Mouse (Mus musculus): Measurements from ENCODE around the gene Eif3m.
A peak's percentile ranks its signal among the peaks of the same experiment; 100 is the strongest.

The Eif3m gene

DNA sequence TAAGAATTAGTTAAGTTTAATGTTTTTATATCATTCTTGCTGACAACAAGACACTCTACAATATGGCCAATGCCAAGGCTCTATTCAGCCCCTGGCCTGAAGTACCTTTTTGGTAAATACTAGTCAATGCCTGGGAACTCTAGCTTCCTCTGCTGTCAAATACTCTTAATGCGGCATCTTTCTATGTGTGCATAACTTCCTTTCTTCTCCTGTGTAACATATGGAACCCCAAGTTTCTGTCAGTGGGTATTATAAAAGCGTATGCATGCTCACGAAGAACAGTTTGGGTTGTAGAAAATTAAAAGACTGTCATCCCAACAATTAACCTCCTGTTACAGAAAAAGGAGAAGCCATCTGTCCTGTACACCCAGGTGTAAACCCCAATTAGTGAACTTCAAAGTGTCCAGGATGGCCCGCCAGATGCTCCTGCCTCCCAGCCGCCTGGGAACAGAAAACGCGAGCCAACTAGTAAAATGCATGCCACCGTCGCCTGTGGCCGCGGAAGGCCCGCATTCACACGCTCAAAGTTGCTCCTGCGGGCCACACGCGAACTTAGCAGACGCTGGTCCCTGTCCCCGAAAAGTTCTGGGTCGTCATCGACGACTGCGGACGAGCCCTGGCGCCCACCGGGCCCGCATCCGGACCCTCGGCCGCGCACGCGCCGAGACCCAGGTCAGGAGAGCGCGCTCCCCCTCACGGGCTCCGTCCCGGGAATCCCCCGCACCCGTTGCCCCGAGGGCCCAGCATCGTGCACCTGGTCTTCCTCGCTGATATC lies 501 bp downstream of the Eif3m start:
- no peak for DNase-seq (ENCODE audit: extremely low spot score)

DNA sequence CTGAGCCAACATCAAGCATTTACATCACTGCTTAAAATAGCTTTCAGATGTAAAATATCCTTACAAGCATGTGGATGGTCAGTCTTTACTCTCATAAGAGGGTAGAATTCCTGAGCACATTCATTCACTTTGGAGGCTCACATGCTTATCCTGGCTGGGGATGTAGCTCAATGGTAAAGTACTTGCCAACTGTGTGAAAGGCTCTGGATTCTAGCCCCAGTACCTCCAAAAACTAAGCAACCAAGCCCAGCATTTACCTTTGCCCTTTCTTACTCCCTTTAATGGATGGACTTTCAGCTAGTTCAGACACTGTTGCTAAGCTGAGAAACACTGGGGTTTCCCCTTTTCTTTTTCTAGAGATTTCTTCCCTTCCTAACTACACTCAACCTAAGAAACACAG lies 9.6 kb downstream of the Eif3m start:
- DNase-seq (ENCODE audit: extremely low spot score), result no peak

DNA sequence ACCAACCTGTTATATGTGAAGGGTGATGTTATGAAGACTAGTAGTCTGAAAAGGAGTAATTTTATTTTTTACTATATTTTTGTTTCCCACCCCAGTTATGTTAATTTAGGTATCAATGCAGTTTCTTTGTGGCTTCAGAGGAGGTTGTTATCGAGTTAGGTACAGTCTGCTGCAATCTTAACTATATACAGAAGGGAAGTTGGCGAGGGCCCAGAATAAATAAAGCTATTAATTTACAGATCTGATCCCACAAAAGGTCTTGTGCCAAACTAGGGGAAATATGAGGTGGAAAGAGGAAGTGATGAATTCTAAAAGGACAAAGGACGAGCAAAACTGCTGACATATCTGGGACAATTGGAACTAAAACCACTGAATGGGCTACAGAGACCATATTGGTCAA lies 20.7 kb downstream of the Eif3m start:
- no peak for DNase-seq (ENCODE audit: extremely low spot score)

GRCm38 (mm10) chr2:104994436-104994835 lies 22.4 kb downstream of the Eif3m start:
- DNase-seq (ENCODE audit: extremely low spot score), result no peak

DNA sequence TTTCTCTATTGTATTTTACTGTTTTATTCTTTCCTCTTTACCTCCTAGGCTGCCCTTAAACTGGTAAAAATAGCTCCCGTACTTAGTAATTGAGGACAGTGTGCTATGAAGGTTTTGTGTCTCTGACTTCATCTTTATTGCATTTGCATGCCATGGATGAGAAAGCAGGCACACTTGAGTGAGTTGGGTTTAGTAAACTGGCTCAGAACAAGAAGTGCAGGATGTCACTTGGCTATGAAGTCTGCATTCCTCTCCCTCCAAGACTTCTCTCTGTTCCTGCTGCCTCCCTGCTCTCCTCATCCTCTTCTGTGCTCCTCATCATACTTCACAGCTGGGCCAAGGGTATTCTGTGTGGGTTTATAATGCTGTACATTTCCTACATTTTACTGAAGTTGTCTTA lies 27.9 kb downstream of the Eif3m start:
- no peak for DNase-seq (ENCODE audit: extremely low spot score)

- DNase-seq (ENCODE audit: extremely low spot score), result no peak
These were observed 31.1 kb downstream of the Eif3m start for GRCm38 (mm10) chr2:104985796-104986195.

GRCm38 (mm10) chr2:104981712-104982111 lies 35.2 kb downstream of the Eif3m start:
- peak; percentile 13 for DNase-seq (ENCODE audit: extremely low spot score)

DNA sequence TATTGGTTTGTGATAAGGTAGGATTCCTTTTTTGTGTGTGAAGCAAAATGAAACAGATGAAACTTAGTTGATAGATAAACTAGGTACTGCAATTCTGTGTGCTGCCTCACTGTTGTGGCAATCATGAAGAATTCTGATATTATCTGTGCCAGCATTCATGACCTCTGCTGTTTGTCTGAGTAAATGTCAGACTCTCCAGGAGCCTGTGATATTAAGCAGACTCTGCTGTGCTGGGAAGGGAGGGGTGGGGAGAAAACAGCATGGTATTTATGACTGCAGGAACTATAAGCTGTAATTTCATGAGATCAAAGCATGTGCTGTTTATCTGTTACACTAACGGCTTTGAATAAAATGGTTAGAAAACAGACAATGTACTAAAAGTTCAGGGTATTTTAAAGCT lies 52.4 kb downstream of the Eif3m start:
- DNase-seq (ENCODE audit: extremely low spot score), result peak; percentile 14

All from embryo, embryonic 9.5 days (tissue).